Mouse (Mus musculus) forebrain, embryonic 14.5 days (tissue): ENCODE results near the gene Peli1. TPM values are rescaled to one million over a fixed set of nuclear protein-coding genes. Genes with fewer than 3 reads are reported as not detected.

Experiments used
- ATAC-seq: fragments of 200-750 bp; cut with Nextera tagmentation; 2 replicates; pipeline ENCODE4 v1.8.0; 2017; ENCODE audit warnings: mild to moderate bottlenecking, moderate library complexity
- DNase-seq: peaks from one replicate; pipeline ENCODE4 v3.0.0-alpha.2; 2015; ENCODE audit warnings: low spot score
- H3K27ac ChIP-seq: fragments of 300-500 bp; sonication (generic); 2 replicates; pipeline ENCODE4 v1.5.1; 2014; ENCODE audit warnings: low read depth, mild to moderate bottlenecking, control low read depth, low read length, moderate library complexity
- H3K27me3 ChIP-seq: fragments of 300-500 bp; sonication (generic); replicated peaks from 2 replicates; pipeline ENCODE4 v1.6.1; 2014; ENCODE audit warnings: low read length, control low read depth, mixed read lengths; ENCODE audit not compliant: control insufficient read depth, insufficient read depth
- H3K36me3 ChIP-seq: fragments of 300-500 bp; sonication (generic); 2 replicates; pipeline ENCODE4 v1.6.1; 2014; ENCODE audit warnings: low read length, control low read depth; ENCODE audit not compliant: control insufficient read depth, insufficient read depth
- H3K4me1 ChIP-seq: fragments of 300-500 bp; sonication (generic); 2 replicates; pipeline ENCODE4 v1.6.1; 2014; ENCODE audit warnings: antibody characterized with exemption, low read length, control low read depth; ENCODE audit not compliant: control insufficient read depth, insufficient read depth
- H3K4me2 ChIP-seq: fragments of 300-500 bp; sonication (generic); 2 replicates; pipeline ENCODE4 v1.6.1; 2014; ENCODE audit warnings: mild to moderate bottlenecking, control low read depth, low read length
- H3K4me3 ChIP-seq: fragments of 300-500 bp; sonication (generic); 2 replicates; pipeline ENCODE4 v1.5.1; 2014; ENCODE audit warnings: low read depth, low read length, control low read depth
- H3K9ac ChIP-seq: fragments of 300-500 bp; sonication (generic); 2 replicates; pipeline ENCODE4 v1.6.1; 2014; ENCODE audit warnings: mild to moderate bottlenecking, low read length, control low read depth, moderate library complexity
- H3K9me3 ChIP-seq: fragments of 300-500 bp; sonication (generic); replicated peaks from 2 replicates; pipeline ENCODE4 v1.6.1; 2016; ENCODE audit warnings: low read length, control low read depth, mixed read lengths; ENCODE audit not compliant: control insufficient read depth
- WGBS: fragments of 180-500 bp; shearing (Covaris S2); extraction: QIAGEN DNeasy Blood & Tissue Kit; methylation state at CpG from one replicate; pipeline ENCODE4 v1.1.7; 2014; 5-methylcytosine and 5-hydroxymethylcytosine counted together
- polyA plus RNA-seq: library from polyadenylated mRNA; unstranded; fragments of >200 nt; fragmentation: Nextera tagmentation; extraction: Ambion mirVana; gene quantifications from 2 replicates; pipeline ENCODE4 v1.2.1, GENCODE M21; 2014

Gene Peli1
- polyA plus RNA-seq, 1 experiment from 2014 or later = 120 TPM

GRCm38 (mm10) chr11:21121737-21122136 is 30.6 kb downstream of the Peli1 start:
- ATAC-seq = no peak
- Histone ChIP-seq H3K4me2 (no peak overlapping the region), H3K4me1 (no peaks in the 10 kb centered on the region), H3K4me3 (no peak overlapping the region), H3K9me3 (no peaks in the 10 kb centered on the region), H3K36me3 (no peaks in the 10 kb centered on the region), H3K27ac (no peak overlapping the region), H3K27me3 (no peaks in the 10 kb centered on the region), H3K9ac (no peak overlapping the region)
- 98% methylated on average over 2 of the region's 2 CpGs for WGBS
- no peak for DNase-seq

- Histone ChIP-seq H3K27ac (no peak overlapping the region), H3K9me3 (no peaks in the 10 kb centered on the region), H3K36me3 (no peaks in the 10 kb centered on the region), H3K4me1 (no peaks in the 10 kb centered on the region), H3K4me3 (no peak overlapping the region), H3K4me2 (no peak overlapping the region), H3K9ac (no peak overlapping the region), H3K27me3 (no peaks in the 10 kb centered on the region)
- WGBS = 89% methylated on average over 2 of the region's 2 CpGs
- ATAC-seq = no peak
- DNase-seq = no peak
These were observed 31.3 kb downstream of the Peli1 start for GRCm38 (mm10) chr11:21122399-21122798.

- Histone ChIP-seq H3K27ac (no peak overlapping the region), H3K27me3 (no peaks in the 10 kb centered on the region), H3K4me2 (no peak overlapping the region), H3K9ac (no peak overlapping the region), H3K4me3 (no peak overlapping the region), H3K9me3 (no peaks in the 10 kb centered on the region), H3K36me3 (peaks cover 3% of the 10 kb centered on the region; the same call in 1 of the 2 replicates), H3K4me1 (no peaks in the 10 kb centered on the region)
- 85% methylated on average over 2 of the region's 2 CpGs for WGBS
- no peak for DNase-seq
- ATAC-seq = no peak
These were observed 40.6 kb downstream of the Peli1 start for GRCm38 (mm10) chr11:21131692-21132091.

- DNase-seq (no peak), ATAC-seq (no peak)
- 83% methylated on average over 2 of the region's 2 CpGs for WGBS
- Histone ChIP-seq H3K9me3 (no peaks in the 10 kb centered on the region), H3K36me3 (peaks cover 20% of the 10 kb centered on the region), H3K4me2 (no peak overlapping the region), H3K27ac (no peak overlapping the region), H3K4me1 (no peaks in the 10 kb centered on the region), H3K4me3 (no peak overlapping the region), H3K9ac (no peak overlapping the region), H3K27me3 (no peaks in the 10 kb centered on the region)
These were observed 43.9 kb downstream of the Peli1 start for GRCm38 (mm10) chr11:21134875-21135451.

GRCm38 (mm10) chr11:21139453-21139852 is 48.4 kb downstream of the Peli1 start:
- Histone ChIP-seq H3K36me3 (peaks cover 47% of the 10 kb centered on the region), H3K4me2 (no peak overlapping the region), H3K4me1 (no peaks in the 10 kb centered on the region), H3K4me3 (no peak overlapping the region), H3K27ac (no peak overlapping the region), H3K9me3 (no peaks in the 10 kb centered on the region), H3K27me3 (no peaks in the 10 kb centered on the region), H3K9ac (no peak overlapping the region)
- ATAC-seq (no peak), DNase-seq (no peak)
- 89% methylated on average over 1 of the region's 1 CpGs for WGBS

DNA sequence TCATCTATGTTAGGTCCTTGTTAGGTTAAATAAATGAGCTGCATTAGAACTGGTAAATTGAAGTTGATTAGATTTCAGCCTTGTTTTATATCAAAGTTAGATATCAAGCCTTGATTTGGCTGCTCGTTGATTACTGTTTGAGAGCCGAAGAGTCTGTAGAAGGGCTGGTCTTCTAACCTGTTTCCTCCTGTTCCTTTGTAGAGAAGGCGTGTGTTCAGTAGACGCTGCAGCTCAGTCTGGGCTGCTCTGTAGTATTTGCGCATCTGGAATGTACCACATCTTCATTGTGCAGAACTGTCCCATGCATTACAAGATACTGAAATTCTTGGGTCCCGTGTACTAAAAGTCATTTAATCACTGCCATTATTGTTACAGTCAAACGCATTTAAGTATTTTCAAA is 50.2 kb downstream of the Peli1 start:
- no peak for ATAC-seq
- no peaks in the 10 kb centered on the region for H3K27me3 ChIP-seq

DNA sequence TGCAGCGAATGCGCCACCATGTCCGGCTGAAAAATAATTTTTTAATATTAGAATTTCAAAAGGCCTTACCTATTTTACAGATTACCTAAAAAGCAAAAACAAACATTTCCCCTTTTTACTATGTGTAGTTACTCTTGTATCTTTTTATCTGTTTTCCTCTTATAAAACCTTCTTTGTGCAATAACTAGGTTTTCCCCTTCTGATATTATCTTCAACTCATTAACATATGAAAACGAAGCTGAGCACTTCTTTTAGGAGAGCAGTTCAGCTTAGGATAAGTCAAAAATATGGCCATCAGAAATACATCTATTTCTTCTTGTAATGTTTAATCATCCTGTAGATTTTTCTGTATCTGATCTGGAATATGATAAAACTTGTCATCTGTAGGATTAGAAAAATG is 50.7 kb downstream of the Peli1 start:
- Histone ChIP-seq H3K9ac (no peak overlapping the region), H3K4me1 (no peaks in the 10 kb centered on the region), H3K9me3 (no peaks in the 10 kb centered on the region), H3K27ac (no peak overlapping the region), H3K4me3 (no peak overlapping the region), H3K4me2 (no peak overlapping the region), H3K36me3 (peaks cover 55% of the 10 kb centered on the region), H3K27me3 (no peaks in the 10 kb centered on the region)
- ATAC-seq (no peak), DNase-seq (no peak)
- WGBS = 94% methylated on average over 4 of the region's 4 CpGs

More for the DNA sequence above, 50.2 kb downstream of the Peli1 start:
- peaks cover 52% of the 10 kb centered on the region for H3K36me3 ChIP-seq
- no peaks in the 10 kb centered on the region for H3K9me3 ChIP-seq
- DNase-seq = no peak
- no peaks in the 10 kb centered on the region for H3K4me1 ChIP-seq
- no peak overlapping the region for H3K27ac ChIP-seq
- no peak overlapping the region for H3K9ac ChIP-seq
- no peak overlapping the region for H3K4me3 ChIP-seq
- WGBS = 91% methylated on average over 7 of the region's 7 CpGs
- H3K4me2 ChIP-seq = no peak overlapping the region

GRCm38 (mm10) chr11:21149476-21149875 is 58.4 kb downstream of the Peli1 start:
- Histone ChIP-seq H3K9me3 (no peaks in the 10 kb centered on the region), H3K27ac (no peak overlapping the region), H3K36me3 (peaks cover 58% of the 10 kb centered on the region), H3K4me3 (no peak overlapping the region), H3K4me1 (no peaks in the 10 kb centered on the region), H3K27me3 (no peaks in the 10 kb centered on the region), H3K9ac (no peak overlapping the region), H3K4me2 (no peak overlapping the region)
- WGBS = 90% methylated on average over 4 of the region's 4 CpGs
- DNase-seq (no peak), ATAC-seq (no peak)

DNA sequence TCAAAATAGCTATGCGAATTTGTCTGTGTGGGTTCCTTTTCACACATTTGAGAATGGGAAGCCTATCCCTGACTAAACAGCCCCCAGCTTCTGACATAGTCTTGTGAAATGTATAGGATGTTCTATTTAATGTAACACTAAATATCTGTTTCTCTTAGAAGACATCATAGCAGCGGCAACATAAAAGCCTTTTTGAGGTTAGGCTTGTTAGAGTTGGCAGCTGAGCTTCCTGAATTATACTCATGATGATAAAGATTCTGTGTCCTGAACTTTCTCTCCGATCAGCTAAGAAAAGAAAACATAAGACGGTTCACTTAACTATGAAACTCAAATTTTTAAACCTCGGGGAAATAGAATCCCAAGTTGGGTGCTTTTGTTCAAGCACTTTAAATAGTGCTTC is 59.2 kb downstream of the Peli1 start:
- no peak overlapping the region for H3K4me3 ChIP-seq
- peaks cover 58% of the 10 kb centered on the region for H3K36me3 ChIP-seq
- H3K4me1 ChIP-seq = no peaks in the 10 kb centered on the region
- DNase-seq (no peak), ATAC-seq (no peak)
- WGBS = 95% methylated on average over 5 of the region's 5 CpGs
- no peaks in the 10 kb centered on the region for H3K9me3 ChIP-seq
- no peaks in the 10 kb centered on the region for H3K27me3 ChIP-seq
- H3K9ac ChIP-seq = no peak overlapping the region
- no peak overlapping the region for H3K4me2 ChIP-seq
- no peak overlapping the region for H3K27ac ChIP-seq
